Mouse (Mus musculus) Patski (cell line): ENCODE measurements around the gene Gnat3. TPM values are rescaled to one million over a fixed set of nuclear protein-coding genes. Genes with fewer than 3 reads are reported as not detected.
A peak's percentile ranks its signal among the peaks of the same experiment; 100 is the strongest.

ENCODE experiments used
- ATAC-seq: fragments of 100-300 bp; one replicate; pipeline ENCODE4 v1.8.0; 2021
- CTCF ChIA-PET: fragments of 350-600 bp; sonication (Branson Sonifier 250); formaldehyde crosslinking; loops from one replicate; lab custom pipeline; 2022; ENCODE audit warnings: inconsistent platforms; lab: Charles Lee
- POLR2A ChIA-PET: fragments of 350-600 bp; sonication (Branson Sonifier 250); formaldehyde crosslinking; loops from one replicate; lab custom pipeline; 2022; ENCODE audit warnings: antibody characterized with exemption, inconsistent platforms; lab: Charles Lee
- DNase-seq: peaks from one replicate; pipeline ENCODE4 v3.0.0-alpha.2; 2011; ENCODE audit warnings: low read depth, low spot score
- H3K27me3 ChIP-seq: fragments of 371-371 bp; one replicate; pipeline ENCODE4 v1.5.1; 2021
- CTCF ChIP-seq: fragments of 100-300 bp; IDR thresholded peaks from one replicate; pipeline ENCODE4 v1.5.1; 2021
- in situ Hi-C: fragments of 300-500 bp; cut with MboI; formaldehyde crosslinking; loops from 3 replicates; pipeline ENCODE4 v1.11.1; 2018; ENCODE audit warnings: low pct_unique_long_range_greater_than_20kb, mixed read lengths
- polyA plus RNA-seq: library from polyadenylated mRNA; unstranded; gene quantifications from one replicate; pipeline ENCODE4 v1.2.3, GENCODE M21; 2021

The Gnat3 gene
- polyA plus RNA-seq, 1 experiment from 2014 or later, result not detected

GRCm38 (mm10) chr5:18006157-18006556, 43.8 kb downstream of the Gnat3 start:
- in situ Hi-C loops, result no loop called here
- no peak for TF ChIP-seq CTCF
- ChIA-PET POLR2A (no interaction called here), CTCF (interaction anchor here (1.4 kb wide), 2 partner anchors 11 to 37 kb away, joined by 3 to 4 read pairs; no protein-coding TSS in a partner anchor)
- H3K27me3 ChIP-seq, result peaks cover 3% of the 10 kb centered on the region
- no peak for ATAC-seq
- no peak for DNase-seq

- DNase-seq, result no peak
- CTCF ChIA-PET, result interaction anchor here (1.4 kb wide), 1 partner anchor 12 kb away, joined by 3 read pairs; no protein-coding TSS in a partner anchor
- peaks cover 3% of the 10 kb centered on the region for H3K27me3 ChIP-seq
- in situ Hi-C loops, result no loop called here
- POLR2A ChIA-PET, result no interaction called here
- ATAC-seq, result no peak
- TF ChIP-seq CTCF, result no peak
Measured at GRCm38 (mm10) chr5:18007067-18007466, 44.7 kb downstream of the Gnat3 start.

GRCm38 (mm10) chr5:18010301-18010700, 48.0 kb downstream of the Gnat3 start:
- in situ Hi-C loops, result no loop called here
- no peak for ATAC-seq
- no peak for TF ChIP-seq CTCF
- DNase-seq, result no peak
- ChIA-PET POLR2A (no interaction called here), CTCF (interaction anchor here (1.4 to 1.8 kb wide), 2 partner anchors 9 to 13 kb away, joined by 3 to 4 read pairs; no protein-coding TSS in a partner anchor)
- peaks cover 7% of the 10 kb centered on the region for H3K27me3 ChIP-seq

- ATAC-seq, result no peak
- ChIA-PET CTCF (interaction anchor here (1.5 kb wide), 1 partner anchor 16 kb away, joined by 3 read pairs; no protein-coding TSS in a partner anchor), POLR2A (interaction anchor here (0.8 kb wide), 1 partner anchor 559 kb away, joined by 3 read pairs; no protein-coding TSS in a partner anchor)
- no peak for TF ChIP-seq CTCF
- no peak for DNase-seq
- in situ Hi-C loops, result no loop called here
- peaks cover 11% of the 10 kb centered on the region for H3K27me3 ChIP-seq
Measured at GRCm38 (mm10) chr5:18013196-18013595, 50.8 kb downstream of the Gnat3 start.

- no peak for TF ChIP-seq CTCF
- ChIA-PET CTCF (no interaction called here), POLR2A (no interaction called here)
- no peak for ATAC-seq
- in situ Hi-C loops, result no loop called here
- peaks cover 11% of the 10 kb centered on the region for H3K27me3 ChIP-seq
- DNase-seq, result no peak
Measured at GRCm38 (mm10) chr5:18014209-18014829, 52.0 kb downstream of the Gnat3 start.

- in situ Hi-C loops, result no loop called here
- peaks cover 11% of the 10 kb centered on the region for H3K27me3 ChIP-seq
- ATAC-seq (no peak), DNase-seq (no peak)
- TF ChIP-seq CTCF, result peak; percentile 26
- ChIA-PET POLR2A (no interaction called here), CTCF (interaction anchor here (1.0 to 1.3 kb wide), 2 partner anchors 20 kb away, joined by 4 to 5 read pairs; no protein-coding TSS in a partner anchor)
Measured at GRCm38 (mm10) chr5:18023347-18023746, 61.0 kb downstream of the Gnat3 start.

- H3K27me3 ChIP-seq, result peaks cover 3% of the 10 kb centered on the region
- ATAC-seq (no peak), DNase-seq (no peak)
- ChIA-PET CTCF (interaction anchor here (1.8 kb wide), 1 partner anchor 15 kb away, joined by 6 read pairs; no protein-coding TSS in a partner anchor), POLR2A (no interaction called here)
- in situ Hi-C loops, result no loop called here
- TF ChIP-seq CTCF, result no peak
Measured at GRCm38 (mm10) chr5:18027531-18027930, 65.2 kb downstream of the Gnat3 start.

- in situ Hi-C loops, result no loop called here
- CTCF ChIA-PET, result interaction anchor here (1.0 to 1.2 kb wide), 2 partner anchors 12 to 220 kb away, joined by 3 read pairs; no protein-coding TSS in a partner anchor
- no peak for TF ChIP-seq CTCF
- POLR2A ChIA-PET, result no interaction called here
- no peak for DNase-seq
- H3K27me3 ChIP-seq, result peaks cover 6% of the 10 kb centered on the region
- no peak for ATAC-seq
Measured at GRCm38 (mm10) chr5:18035848-18036638, 73.7 kb downstream of the Gnat3 start.

- POLR2A ChIA-PET, result no interaction called here
- peak; percentile 79 for TF ChIP-seq CTCF
- peaks cover 6% of the 10 kb centered on the region for H3K27me3 ChIP-seq
- no peak for DNase-seq
- in situ Hi-C loops, result loop anchor here (10.0 kb wide), 2 partner anchors 228 to 1108 kb away; no protein-coding TSS in a partner anchor
- CTCF ChIA-PET, result interaction anchor here (0.6 to 2.3 kb wide), 23 partner anchors 9 to 1085 kb away, joined by 3 to 18 read pairs (median 3); no protein-coding TSS in a partner anchor
- no peak for ATAC-seq
Measured at GRCm38 (mm10) chr5:18043022-18043421, 80.7 kb downstream of the Gnat3 start.

- DNase-seq, result no peak
- ChIA-PET CTCF (no interaction called here), POLR2A (no interaction called here)
- H3K27me3 ChIP-seq, result peaks cover 16% of the 10 kb centered on the region
- in situ Hi-C loops, result loop anchor here (10.0 kb wide), 2 partner anchors 234 to 1114 kb away; no protein-coding TSS in a partner anchor
- TF ChIP-seq CTCF, result no peak
- ATAC-seq, result no peak
Measured at GRCm38 (mm10) chr5:18048841-18049240, 86.5 kb downstream of the Gnat3 start.
